Mouse (Mus musculus): ENCODE measurements around the gene Mapk14. TPM values are rescaled to one million over a fixed set of nuclear protein-coding genes. Genes with fewer than 3 reads are reported as not detected.
A peak's percentile ranks its signal among the peaks of the same experiment; 100 is the strongest.

The Mapk14 gene
- 77.9 TPM for polyA plus RNA-seq (2021)

DNA sequence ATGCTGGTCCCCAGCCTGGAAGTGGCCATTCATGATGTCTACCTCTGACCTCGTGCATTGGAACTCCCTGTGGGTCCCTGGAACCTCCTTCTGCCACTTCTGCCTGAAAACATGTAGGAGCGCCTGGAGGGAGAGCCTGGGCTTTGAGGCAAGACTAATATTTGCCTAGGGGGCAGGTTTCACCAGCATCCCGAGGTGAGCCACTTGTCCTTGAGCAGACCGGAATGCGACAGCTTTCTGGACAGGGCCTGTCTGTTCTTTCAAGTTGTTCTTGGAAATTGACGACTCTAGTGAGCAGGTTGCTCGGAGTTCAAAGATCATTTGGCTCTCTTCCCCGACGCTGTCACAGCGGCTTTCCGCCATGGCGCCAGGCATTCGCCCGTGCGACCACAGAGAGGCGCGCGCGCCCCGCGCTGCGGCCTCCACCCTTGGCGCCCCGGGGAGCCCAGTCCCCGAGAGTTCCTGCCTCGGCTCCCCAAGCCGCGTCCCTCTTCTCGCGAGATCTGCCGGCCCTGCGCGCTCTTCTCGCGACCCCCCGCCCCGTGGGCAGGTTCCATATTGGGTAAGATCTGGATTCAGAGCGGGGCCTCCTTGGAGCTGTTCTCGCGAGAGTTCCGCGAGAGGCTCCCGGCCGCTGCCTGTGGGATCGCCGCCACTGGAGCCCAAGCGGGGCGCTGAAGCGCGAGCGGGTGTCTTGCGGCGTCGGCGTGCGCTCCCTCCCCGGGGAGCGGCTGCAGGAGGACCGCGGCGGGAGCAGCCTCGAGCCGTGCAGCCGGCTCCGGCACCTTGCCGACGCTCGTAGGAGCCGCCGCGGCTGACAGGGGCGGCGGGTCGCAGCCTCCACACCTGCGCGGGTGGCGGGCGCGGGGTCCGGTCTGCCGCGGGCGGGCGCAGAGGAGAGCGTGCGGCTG is at the start of gene Mapk14:
Gene Mapk14, plus strand, starts transcription at position 554 of the 911 bp plus-strand sequence.
- TF ChIP-seq CTCF (IDR thresholded peaks at IDR 0.05), result peak; percentile 100
- DNase-seq (ENCODE audit: low read depth, low spot score), result peak; percentile 93
- in situ Hi-C loops (cut with MboI; ENCODE audit: low pct_unique_long_range_greater_than_20kb), result no loop called here
- peak; percentile 79 for ATAC-seq
- ChIA-PET CTCF (interaction anchor here (1.4 to 2.7 kb wide), 6 partner anchors 11 to 234 kb away, joined by 4 to 6 read pairs (median 4); no protein-coding TSS in a partner anchor), POLR2A (interaction anchor here (1.5 to 1.8 kb wide), 2 partner anchors 13 to 15 kb away, joined by 5 read pairs; no protein-coding TSS in a partner anchor)
- H3K27me3 ChIP-seq, result no peaks in the 10 kb centered on the region

DNA sequence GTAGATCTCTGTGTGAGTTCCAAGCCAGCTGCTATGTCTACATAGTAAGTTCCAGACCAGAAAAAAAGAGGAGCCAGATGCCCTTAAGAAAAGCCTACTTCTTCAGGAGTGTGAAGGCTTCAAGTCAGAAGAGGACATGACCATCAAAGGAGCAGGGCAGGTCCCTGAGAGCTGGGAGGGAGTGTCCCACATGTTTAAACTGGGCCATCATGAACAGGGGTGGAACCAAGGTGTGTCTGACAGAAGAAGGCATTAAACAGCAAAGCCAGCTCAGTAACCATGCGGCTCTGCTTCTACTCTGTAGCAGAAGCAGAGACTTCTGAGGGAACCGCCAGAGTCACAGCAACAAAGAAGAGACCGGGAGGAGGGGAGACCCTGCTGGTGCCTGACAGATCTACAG is 47.4 kb upstream of the Mapk14 start:
- ATAC-seq, result no peak
- in situ Hi-C loops (cut with MboI; ENCODE audit: low pct_unique_long_range_greater_than_20kb), result no loop called here
- H3K27me3 ChIP-seq, result peaks cover 32% of the 10 kb centered on the region
- TF ChIP-seq CTCF (IDR thresholded peaks at IDR 0.05), result no peak
- no peak for DNase-seq (ENCODE audit: low read depth, low spot score)
- ChIA-PET CTCF (no interaction called here), POLR2A (no interaction called here)

DNA sequence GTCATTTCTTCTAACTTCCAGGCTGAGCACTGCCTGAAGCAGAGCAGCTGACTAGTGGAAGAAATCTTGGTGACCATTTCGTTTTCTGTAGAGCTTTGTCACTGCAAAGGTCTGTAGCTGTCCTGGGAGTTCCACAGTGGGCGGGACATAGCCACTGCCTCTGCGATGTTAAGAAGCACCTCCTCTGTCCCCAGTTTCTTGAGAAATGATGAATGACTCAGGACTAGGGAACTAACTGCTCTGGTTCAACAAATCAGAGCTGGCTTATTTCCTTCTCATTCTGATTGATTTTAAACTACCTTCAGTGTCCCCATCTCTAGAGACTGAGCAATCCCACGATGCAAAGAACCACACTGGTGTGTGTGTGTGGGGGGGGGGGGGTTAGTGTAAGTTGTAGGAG is 47.0 kb upstream of the Mapk14 start:
- no peak for TF ChIP-seq CTCF (IDR thresholded peaks at IDR 0.05)
- in situ Hi-C loops (cut with MboI; ENCODE audit: low pct_unique_long_range_greater_than_20kb), result no loop called here
- H3K27me3 ChIP-seq, result peaks cover 32% of the 10 kb centered on the region
- DNase-seq (ENCODE audit: low read depth, low spot score) (no peak), ATAC-seq (no peak)
- ChIA-PET CTCF (no interaction called here), POLR2A (no interaction called here)

DNA sequence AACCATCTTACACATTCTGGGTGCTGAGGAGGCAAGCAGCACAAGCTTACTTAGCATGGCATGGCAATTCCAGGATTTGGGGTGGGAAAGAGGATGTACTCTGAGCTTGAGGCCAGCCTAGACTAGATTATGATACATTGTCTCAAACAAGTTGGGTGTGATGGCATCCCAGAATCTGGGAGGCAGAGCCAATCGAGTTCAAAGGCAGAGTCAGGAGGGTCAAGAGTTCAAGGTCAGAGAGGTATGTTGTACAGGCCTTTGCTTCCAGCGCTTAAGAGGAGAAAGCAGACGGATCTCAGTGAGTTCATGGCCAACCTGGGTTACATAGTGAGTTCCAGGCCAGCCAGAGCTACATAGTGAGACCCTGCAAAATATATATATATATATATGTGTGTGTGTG is 44.9 kb upstream of the Mapk14 start:
- CTCF ChIA-PET, result no interaction called here
- POLR2A ChIA-PET, result no interaction called here
- peaks cover 20% of the 10 kb centered on the region for H3K27me3 ChIP-seq
- DNase-seq (ENCODE audit: low read depth, low spot score), result no peak
- ATAC-seq, result no peak
- in situ Hi-C loops (cut with MboI; ENCODE audit: low pct_unique_long_range_greater_than_20kb), result no loop called here
- TF ChIP-seq CTCF (IDR thresholded peaks at IDR 0.05), result no peak

DNA sequence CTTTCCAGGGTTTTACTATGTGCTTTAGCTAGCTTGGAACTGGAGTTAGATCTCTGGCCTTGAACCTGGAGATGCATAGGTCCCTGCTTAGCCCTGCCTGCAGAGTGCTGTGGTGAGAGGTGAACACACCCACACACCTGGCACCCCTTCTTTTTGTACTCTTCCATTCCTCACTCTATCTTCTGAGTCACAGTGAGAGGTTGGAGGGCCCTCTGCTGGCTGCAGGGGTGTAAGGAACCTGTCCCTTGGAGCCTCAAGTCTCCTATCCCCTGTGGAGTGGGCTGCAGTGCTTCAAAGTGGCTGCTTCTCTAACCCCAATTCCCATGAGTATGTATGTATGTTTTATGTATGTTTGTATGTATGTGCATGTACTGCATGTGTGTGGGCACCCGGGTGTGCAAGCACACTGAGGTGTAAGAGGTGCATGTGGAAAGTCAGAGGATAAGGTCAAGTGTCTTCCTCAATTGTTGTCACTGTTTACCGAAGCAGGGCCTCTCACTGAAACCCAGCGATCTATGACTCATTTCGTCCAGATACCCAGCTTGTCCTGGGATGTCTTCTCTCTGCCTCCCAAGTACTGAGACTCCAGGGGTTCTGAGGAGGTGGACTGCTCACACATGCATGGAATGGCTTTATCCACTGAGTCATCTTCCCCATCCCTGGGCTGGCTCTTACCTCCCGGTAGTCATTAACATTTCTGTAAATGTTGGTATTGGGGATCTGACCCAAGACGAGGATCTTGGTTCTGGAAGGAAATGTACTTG is 42.3 kb upstream of the Mapk14 start:
- peak; percentile 76 for ATAC-seq

DNA sequence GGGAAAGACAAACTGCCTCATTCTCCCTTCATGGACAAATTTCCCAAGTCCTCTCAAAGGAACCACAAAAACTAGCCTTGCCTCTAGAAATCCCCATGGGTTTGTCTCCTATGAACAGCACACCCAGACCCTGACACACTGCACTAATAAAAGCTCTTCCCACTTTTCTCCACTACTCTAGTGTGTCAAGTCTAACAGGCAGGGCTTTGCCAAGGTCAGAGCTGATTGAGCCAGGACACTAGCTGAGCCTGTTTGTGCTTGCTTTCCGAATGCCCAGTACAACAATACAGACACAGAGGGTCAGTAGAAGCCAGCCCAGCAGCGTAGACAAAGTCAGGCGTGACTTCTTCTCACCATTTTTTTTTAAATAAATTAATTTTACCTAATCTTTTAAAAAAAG is 40.9 kb upstream of the Mapk14 start:
- ChIA-PET CTCF (interaction anchor here (1.0 kb wide), 1 partner anchor 59 kb away, joined by 3 read pairs; no protein-coding TSS in a partner anchor), POLR2A (no interaction called here)
- in situ Hi-C loops (cut with MboI; ENCODE audit: low pct_unique_long_range_greater_than_20kb), result no loop called here
- DNase-seq (ENCODE audit: low read depth, low spot score) (no peak), ATAC-seq (no peak)
- no peak for TF ChIP-seq CTCF (IDR thresholded peaks at IDR 0.05)
- no peaks in the 10 kb centered on the region for H3K27me3 ChIP-seq

More for the DNA sequence above, 42.3 kb upstream of the Mapk14 start:
- peaks cover 6% of the 10 kb centered on the region for H3K27me3 ChIP-seq
- in situ Hi-C loops (cut with MboI; ENCODE audit: low pct_unique_long_range_greater_than_20kb), result no loop called here
- peak; percentile 89 for TF ChIP-seq CTCF (IDR thresholded peaks at IDR 0.05)
- CTCF ChIA-PET, result no interaction called here
- peak; percentile 42 for DNase-seq (ENCODE audit: low read depth, low spot score)
- POLR2A ChIA-PET, result interaction anchor here (0.7 kb wide), 1 partner anchor 55 kb away, joined by 3 read pairs; no protein-coding TSS in a partner anchor

GRCm38 (mm10) chr17:28657936-28658335 is 33.2 kb upstream of the Mapk14 start:
- ATAC-seq (no peak), DNase-seq (ENCODE audit: low read depth, low spot score) (no peak)
- no peak for TF ChIP-seq CTCF (IDR thresholded peaks at IDR 0.05)

DNA sequence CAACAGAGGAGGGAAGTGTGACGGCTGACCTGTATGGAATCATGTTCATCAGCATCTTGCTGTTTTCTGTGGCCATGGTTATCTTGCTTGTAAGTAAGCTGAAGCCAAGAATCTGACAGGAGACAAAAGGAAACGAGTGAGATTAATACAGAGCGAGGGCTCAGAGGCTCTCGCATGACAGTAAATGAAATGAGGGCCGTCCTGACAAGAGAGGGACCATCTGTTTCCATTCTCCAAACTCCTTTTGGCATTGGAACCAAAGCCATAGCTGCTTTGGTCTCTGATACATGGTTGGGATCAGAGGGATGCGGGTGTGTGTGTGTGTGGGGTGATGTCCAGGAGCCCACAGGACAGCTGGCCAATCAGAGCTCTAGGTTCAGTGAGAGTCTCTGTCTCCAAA is 31.6 kb upstream of the Mapk14 start:
- ATAC-seq (no peak), DNase-seq (ENCODE audit: low read depth, low spot score) (no peak)
- in situ Hi-C loops (cut with MboI; ENCODE audit: low pct_unique_long_range_greater_than_20kb), result no loop called here
- H3K27me3 ChIP-seq, result no peaks in the 10 kb centered on the region
- ChIA-PET CTCF (no interaction called here), POLR2A (no interaction called here)
- TF ChIP-seq CTCF (IDR thresholded peaks at IDR 0.05), result no peak

More at GRCm38 (mm10) chr17:28657936-28658335, 33.2 kb upstream of the Mapk14 start:
- POLR2A ChIA-PET, result no interaction called here
- CTCF ChIA-PET, result no interaction called here
- in situ Hi-C loops (cut with MboI; ENCODE audit: low pct_unique_long_range_greater_than_20kb), result no loop called here
- no peaks in the 10 kb centered on the region for H3K27me3 ChIP-seq

DNA sequence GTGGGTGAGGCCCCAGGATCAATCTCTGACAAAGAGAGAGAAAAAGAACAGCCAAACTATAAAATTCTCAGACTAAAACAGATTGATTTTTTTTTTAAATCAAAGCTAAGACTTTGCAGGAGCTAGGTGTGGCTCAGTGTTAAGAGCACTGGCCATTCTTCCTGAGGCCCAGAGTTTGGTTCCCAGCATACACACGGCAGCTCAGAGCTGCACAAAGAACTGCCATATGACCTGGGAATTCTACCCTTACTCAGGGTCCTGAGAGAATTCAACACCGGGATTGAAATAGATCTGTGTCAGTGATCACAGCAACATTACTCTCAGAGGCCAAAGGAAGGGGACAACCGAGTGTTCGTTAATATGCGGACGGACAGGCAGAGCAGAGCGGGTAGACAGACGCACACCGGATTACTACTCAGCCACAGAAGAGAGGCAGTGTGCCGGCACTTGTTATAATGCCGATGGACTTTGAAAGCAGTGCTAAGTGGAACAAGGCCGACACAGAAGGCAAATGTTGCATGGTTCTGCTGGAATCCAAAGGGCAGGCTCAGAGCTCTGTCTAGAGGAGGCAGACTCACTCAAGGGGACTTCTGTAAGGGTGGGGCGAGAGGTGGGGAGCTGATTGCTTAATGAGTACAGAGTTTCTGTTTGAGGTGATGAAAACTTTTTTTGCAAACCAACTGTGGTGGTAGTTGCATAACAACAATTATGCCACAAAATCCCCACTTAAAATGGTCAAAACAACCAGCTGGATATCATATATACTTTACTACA is 8.6 kb upstream of the Mapk14 start:
- ATAC-seq (no peak), DNase-seq (ENCODE audit: low read depth, low spot score) (no peak)
- in situ Hi-C loops (cut with MboI; ENCODE audit: low pct_unique_long_range_greater_than_20kb), result no loop called here
- H3K27me3 ChIP-seq, result peaks cover 3% of the 10 kb centered on the region
- ChIA-PET POLR2A (no interaction called here), CTCF (no interaction called here)
- no peak for TF ChIP-seq CTCF (IDR thresholded peaks at IDR 0.05)

GRCm38 (mm10) chr17:28683601-28684000 is 7.5 kb upstream of the Mapk14 start:
- CTCF ChIA-PET, result no interaction called here
- ATAC-seq (no peak), DNase-seq (ENCODE audit: low read depth, low spot score) (no peak)
- peaks cover 3% of the 10 kb centered on the region for H3K27me3 ChIP-seq
- in situ Hi-C loops (cut with MboI; ENCODE audit: low pct_unique_long_range_greater_than_20kb), result no loop called here
- POLR2A ChIA-PET, result no interaction called here
- no peak for TF ChIP-seq CTCF (IDR thresholded peaks at IDR 0.05)

Measured in Patski (cell line).